Mouse (Mus musculus) G1E (cell line): Measurements from ENCODE around the gene Hps4.

Experiments used
- CTCF ChIP-seq: IDR thresholded peaks from 2 replicates; pipeline ENCODE4 v1.5.1; 2012; ENCODE audit warnings: low read depth, low read length, inconsistent platforms, mixed read lengths
- GATA1 ChIP-seq: IDR thresholded peaks from 2 replicates; pipeline ENCODE4 v1.6.1; 2012; ENCODE audit warnings: borderline replicate concordance, low read length, inconsistent platforms, mixed read lengths
- GATA2 ChIP-seq: IDR thresholded peaks from 2 replicates; pipeline ENCODE4 v1.6.1; 2012; ENCODE audit warnings: low read depth, low read length, inconsistent platforms, borderline replicate concordance
- POLR2AphosphoS5 ChIP-seq: IDR thresholded peaks from 2 replicates; pipeline ENCODE4 v1.6.1; 2012; ENCODE audit warnings: low read depth, low read length, inconsistent platforms; ENCODE audit not compliant: insufficient replicate concordance
- TAL1 ChIP-seq: conservative IDR thresholded peaks from 2 replicates; pipeline ENCODE4 v1.6.1; 2012; ENCODE audit warnings: low read depth, low read length, inconsistent platforms, mixed read lengths

DNA sequence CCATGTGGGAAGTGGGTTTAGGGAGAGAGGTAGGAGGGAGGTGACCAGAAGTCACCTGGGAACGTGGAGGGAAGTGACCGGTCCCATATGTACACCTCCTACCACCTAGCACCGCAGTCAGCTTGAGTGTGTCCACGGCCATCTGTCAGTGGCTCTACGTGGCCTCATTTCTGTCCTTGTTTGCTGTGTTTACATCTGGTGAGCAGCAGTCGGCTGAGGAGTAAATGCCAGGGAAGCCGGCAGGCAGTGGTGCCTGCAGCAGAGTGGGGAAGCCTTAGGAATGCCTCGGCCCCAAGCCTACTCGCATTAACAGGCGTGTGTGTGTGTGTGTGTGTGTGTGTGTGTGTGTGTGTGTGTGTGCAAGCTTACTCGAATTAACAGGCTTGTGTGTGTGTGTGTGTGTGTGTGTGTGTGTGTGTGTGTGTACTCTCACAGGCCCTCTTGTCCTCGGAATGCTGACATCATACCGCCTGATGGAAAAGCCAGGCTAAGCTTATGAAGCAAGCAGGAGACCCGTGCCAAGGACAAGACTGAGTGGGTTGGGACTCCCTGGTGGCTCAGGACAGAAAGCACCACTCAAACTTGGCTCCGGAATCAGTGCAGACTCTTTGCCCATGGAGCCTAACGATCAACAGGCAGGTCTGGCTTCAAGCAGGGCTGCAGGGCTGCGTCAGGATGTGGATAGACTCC, 39.9 kb downstream of the Hps4 start:
- TF ChIP-seq CTCF (no peak), GATA1 (no peak), GATA2 (no peak), POLR2AphosphoS5 (no peak), TAL1 (no peak)
